Mouse (Mus musculus) skeletal muscle tissue, postnatal 0 days (tissue): ENCODE measurements around the gene Cox6b2. TPM values are rescaled to one million over a fixed set of nuclear protein-coding genes. Genes with fewer than 3 reads are reported as not detected.

Source experiments
- polyA plus RNA-seq: library from polyadenylated mRNA; unstranded; fragments of >200 nt; fragmentation: Nextera tagmentation; extraction: Ambion mirVana; gene quantifications from 2 replicates; pipeline ENCODE4 v1.2.1, GENCODE M21; 2015

Gene Cox6b2
- polyA plus RNA-seq = 18.6 and 22.1 TPM in 2 replicates

GRCm38 (mm10) chr7:4752821-4753570 lies at the start of gene Cox6b2:
Cox6b2 (minus strand) TSS chr7:4753094.

GRCm38 (mm10) chr7:4792278-4793212 lies 39.7 kb upstream of the Cox6b2 start, which contains the start of gene Rpl28:
Rpl28 (plus strand) TSS chr7:4792874.

GRCm38 (mm10) chr7:4789436-4789935 lies 36.6 kb upstream of the Cox6b2 start, which contains the start of gene Tmem238:
Tmem238 (minus strand) TSS chr7:4789656.

GRCm38 (mm10) chr7:4782759-4783158 lies 29.9 kb upstream of the Cox6b2 start, which contains the start of the genes Il11 and Tmem190:
Il11 (minus strand) TSS chr7:4782859.
Tmem190 (plus strand) TSS chr7:4782937.

GRCm38 (mm10) chr7:4771202-4771601 lies 18.3 kb upstream of the Cox6b2 start, which contains the start of gene Fam71e2:
Fam71e2 (minus strand) TSS chr7:4771302.

GRCm38 (mm10) chr7:4739544-4740275 lies 13.2 kb downstream of the Cox6b2 start, which contains the start of gene Kmt5c:
Kmt5c (plus strand) TSS chr7:4740115.

GRCm38 (mm10) chr7:4725169-4725568 lies 27.7 kb downstream of the Cox6b2 start, which contains the start of gene Tmem150b:
Tmem150b (minus strand) TSS chr7:4725249.

Other genes starting within 250 kb of the Cox6b2 start
- gene Tnnt1, start 236.7 kb downstream of the Cox6b2 start, polyA plus RNA-seq = 884 and 1,161 TPM in 2 replicates
- gene Tnni3, start 228.9 kb downstream of the Cox6b2 start, polyA plus RNA-seq = 3.2 and 3.4 TPM in 2 replicates
- 0.27 and 0.55 TPM in 2 replicates for gene Dnaaf3, start 220.6 kb downstream of the Cox6b2 start, polyA plus RNA-seq
- 0.10 and 0.31 TPM in 2 replicates for gene Syt5, start 205.6 kb downstream of the Cox6b2 start, polyA plus RNA-seq
- gene Ptprh, start 149.1 kb downstream of the Cox6b2 start, polyA plus RNA-seq = not detected in 2 replicates
- gene Tmem86b, start 121.7 kb downstream of the Cox6b2 start, polyA plus RNA-seq = 0.26 and 0.62 TPM in 2 replicates
- gene Ppp6r1, start 94.1 kb downstream of the Cox6b2 start, polyA plus RNA-seq = 5.1 and 5.6 TPM in 2 replicates
- gene Hspbp1, start 68.0 kb downstream of the Cox6b2 start, polyA plus RNA-seq = 41.2 and 49.2 TPM in 2 replicates
- gene Brsk1, start 62.5 kb downstream of the Cox6b2 start, polyA plus RNA-seq = 0.23 and 0.39 TPM in 2 replicates
- 0.07 TPM in 1 of 2 replicates, not detected in the other for gene Tmem150b, start 27.8 kb downstream of the Cox6b2 start, polyA plus RNA-seq
- gene Kmt5c, start 13.0 kb downstream of the Cox6b2 start, polyA plus RNA-seq = 22.4 and 24.9 TPM in 2 replicates
- gene Fam71e2, start 18.2 kb upstream of the Cox6b2 start, polyA plus RNA-seq = not detected in 2 replicates
- 0.09 TPM in 1 of 2 replicates, not detected in the other for gene Il11, start 29.8 kb upstream of the Cox6b2 start, polyA plus RNA-seq
- not detected in 2 replicates for gene Tmem190, start 29.8 kb upstream of the Cox6b2 start, polyA plus RNA-seq
- 8.2 and 8.9 TPM in 2 replicates for gene Tmem238, start 36.6 kb upstream of the Cox6b2 start, polyA plus RNA-seq
- gene Rpl28, start 39.8 kb upstream of the Cox6b2 start, polyA plus RNA-seq = 262 and 278 TPM in 2 replicates
- 106 and 115 TPM in 2 replicates for gene Ube2s, start 59.5 kb upstream of the Cox6b2 start, polyA plus RNA-seq
- gene Shisa7, start 91.6 kb upstream of the Cox6b2 start, polyA plus RNA-seq = not detected in 2 replicates
- 3.2 and 8.0 TPM in 2 replicates for gene Isoc2b, start 117.2 kb upstream of the Cox6b2 start, polyA plus RNA-seq
- 0.87 and 1.4 TPM in 2 replicates for gene Isoc2a, start 124.1 kb upstream of the Cox6b2 start, polyA plus RNA-seq
- gene Gm36210, start 153.4 kb upstream of the Cox6b2 start, polyA plus RNA-seq = 0.10 TPM in 1 of 2 replicates, not detected in the other
- 1.8 and 2.0 TPM in 2 replicates for gene Zfp628, start 162.1 kb upstream of the Cox6b2 start, polyA plus RNA-seq
- gene Nat14, start 168.9 kb upstream of the Cox6b2 start, polyA plus RNA-seq = 0.66 and 1.3 TPM in 2 replicates
- 8.7 and 10.2 TPM in 2 replicates for gene Ssc5d, start 172.7 kb upstream of the Cox6b2 start, polyA plus RNA-seq
- gene Sbk2, start 211.3 kb upstream of the Cox6b2 start, polyA plus RNA-seq = 6.5 and 8.4 TPM in 2 replicates
- gene Sbk3, start 218.1 kb upstream of the Cox6b2 start, polyA plus RNA-seq = not detected in 2 replicates
- gene Zfp579, start 243.1 kb upstream of the Cox6b2 start, polyA plus RNA-seq = 9.2 and 12.0 TPM in 2 replicates